Mouse (Mus musculus): ENCODE results near the gene 3110082J24Rik. TPM values are rescaled to one million over a fixed set of nuclear protein-coding genes. Genes with fewer than 3 reads are reported as not detected.
"Not testable (repeated sequence)": the region's sequence is repeated elsewhere in the genome, so short reads cannot be mapped to it uniquely, and the experiment has no call there.

Gene 3110082J24Rik
- polyA plus RNA-seq, 1 experiment: not detected

GRCm38 (mm10) chr5:30103340-30103739, 2.5 kb downstream of the 3110082J24Rik start:
- DNase-seq: no peak
- no peak for TF ChIP-seq CTCF (IDR thresholded peaks at IDR 0.05; ENCODE audit: insufficient read depth, low read length)
- TF ChIP-seq POLR2A (IDR thresholded peaks at IDR 0.05; ENCODE audit: borderline replicate concordance, extremely low read depth, low read depth, low read length): no peak
- 77% methylated on average over 3 of the region's 3 CpGs for WGBS
- no peaks in the 10 kb centered on the region; the same call in 1 of the 2 replicates for H3K4me1 ChIP-seq (ENCODE audit: control insufficient read depth, insufficient read depth, low read length)
- H3K4me3 ChIP-seq (replicated peaks; ENCODE audit: extremely low read depth, low read depth, low read length): no peak overlapping the region

- Histone ChIP-seq H3K4me1 (ENCODE audit: control insufficient read depth, insufficient read depth, low read length) (no peaks in the 10 kb centered on the region), H3K4me3 (replicated peaks; ENCODE audit: extremely low read depth, low read depth, low read length) (no peak overlapping the region)
- TF ChIP-seq POLR2A (IDR thresholded peaks at IDR 0.05; ENCODE audit: borderline replicate concordance, extremely low read depth, low read depth, low read length): no peak
- no peak for TF ChIP-seq CTCF (IDR thresholded peaks at IDR 0.05; ENCODE audit: insufficient read depth, low read length)
- 92% methylated on average over 1 of the region's 1 CpGs for WGBS
- no peak for DNase-seq
Measured at GRCm38 (mm10) chr5:30098260-30098659, 7.6 kb downstream of the 3110082J24Rik start.

GRCm38 (mm10) chr5:30095731-30096130, 10.2 kb downstream of the 3110082J24Rik start:
- no peak overlapping the region for H3K4me3 ChIP-seq (replicated peaks; ENCODE audit: extremely low read depth, low read depth, low read length)
- WGBS: 60% methylated on average over 6 of the region's 6 CpGs
- TF ChIP-seq POLR2A (IDR thresholded peaks at IDR 0.05; ENCODE audit: borderline replicate concordance, extremely low read depth, low read depth, low read length) (no peak), CTCF (IDR thresholded peaks at IDR 0.05; ENCODE audit: insufficient read depth, low read length) (no peak)
- H3K4me1 ChIP-seq (ENCODE audit: control insufficient read depth, insufficient read depth, low read length): no peaks in the 10 kb centered on the region
- no peak for DNase-seq

- DNase-seq: no peak
- 54% methylated on average over 2 of the region's 2 CpGs for whole genome bisulfite sequencing
- TF ChIP-seq POLR2A (IDR thresholded peaks at IDR 0.05; ENCODE audit: borderline replicate concordance, extremely low read depth, low read depth, low read length) (no peak), CTCF (IDR thresholded peaks at IDR 0.05; ENCODE audit: insufficient read depth, low read length) (no peak)
- no peak overlapping the region for H3K4me3 ChIP-seq (replicated peaks; ENCODE audit: extremely low read depth, low read depth, low read length)
- H3K4me1 ChIP-seq (ENCODE audit: control insufficient read depth, insufficient read depth, low read length): no peaks in the 10 kb centered on the region
Measured at GRCm38 (mm10) chr5:30094399-30094798, 11.5 kb downstream of the 3110082J24Rik start.

- TF ChIP-seq CTCF (IDR thresholded peaks at IDR 0.05; ENCODE audit: insufficient read depth, low read length) (no peak), POLR2A (IDR thresholded peaks at IDR 0.05; ENCODE audit: borderline replicate concordance, extremely low read depth, low read depth, low read length) (no peak)
- DNase-seq: no peak
- Histone ChIP-seq H3K4me1 (ENCODE audit: control insufficient read depth, insufficient read depth, low read length) (no peaks in the 10 kb centered on the region), H3K4me3 (replicated peaks; ENCODE audit: extremely low read depth, low read depth, low read length) (no peak overlapping the region)
- 52% methylated on average over 13 of the region's 13 CpGs for WGBS
Measured at GRCm38 (mm10) chr5:30092701-30093100, 13.2 kb downstream of the 3110082J24Rik start.

GRCm38 (mm10) chr5:30072825-30073821, 32.8 kb downstream of the 3110082J24Rik start, which contains the start of gene Tyms:
TSS of gene Tyms (minus strand) at chr5:30073617.
- peak; percentile 67 for DNase-seq
- TF ChIP-seq POLR2A (IDR thresholded peaks at IDR 0.05; ENCODE audit: borderline replicate concordance, extremely low read depth, low read depth, low read length) (peak; percentile 69; the same call in 1 of the 2 replicates), CTCF (IDR thresholded peaks at IDR 0.05; ENCODE audit: insufficient read depth, low read length) (no peak)
- H3K4me3 ChIP-seq (replicated peaks; ENCODE audit: extremely low read depth, low read depth, low read length): peak within 1 kb of the TSS; percentile 75
- under 1% methylated on average over 45 of the region's 45 CpGs for WGBS
- H3K4me1 ChIP-seq (ENCODE audit: control insufficient read depth, insufficient read depth, low read length): no peaks in the 10 kb centered on the region

- 41% methylated on average over 3 of the region's 3 CpGs for WGBS
- Histone ChIP-seq H3K4me3 (replicated peaks; ENCODE audit: extremely low read depth, low read depth, low read length) (no peak overlapping the region), H3K4me1 (ENCODE audit: control insufficient read depth, insufficient read depth, low read length) (no peaks in the 10 kb centered on the region)
- no peak for DNase-seq
- no peak for TF ChIP-seq CTCF (IDR thresholded peaks at IDR 0.05; ENCODE audit: insufficient read depth, low read length)
- TF ChIP-seq POLR2A (IDR thresholded peaks at IDR 0.05; ENCODE audit: borderline replicate concordance, extremely low read depth, low read depth, low read length): no peak
Measured at GRCm38 (mm10) chr5:30072377-30072776, 33.5 kb downstream of the 3110082J24Rik start.

- Histone ChIP-seq H3K4me3 (replicated peaks; ENCODE audit: extremely low read depth, low read depth, low read length) (no peak overlapping the region), H3K4me1 (ENCODE audit: control insufficient read depth, insufficient read depth, low read length) (no peaks in the 10 kb centered on the region)
- WGBS: 69% methylated on average over 6 of the region's 6 CpGs
- no peak for DNase-seq
- TF ChIP-seq POLR2A (IDR thresholded peaks at IDR 0.05; ENCODE audit: borderline replicate concordance, extremely low read depth, low read depth, low read length) (no peak), CTCF (IDR thresholded peaks at IDR 0.05; ENCODE audit: insufficient read depth, low read length) (no peak)
Measured at GRCm38 (mm10) chr5:30071677-30072076, 34.2 kb downstream of the 3110082J24Rik start.

- H3K4me1 ChIP-seq (ENCODE audit: control insufficient read depth, insufficient read depth, low read length): no peaks in the 10 kb centered on the region
- TF ChIP-seq CTCF (IDR thresholded peaks at IDR 0.05; ENCODE audit: insufficient read depth, low read length) (no peak), POLR2A (IDR thresholded peaks at IDR 0.05; ENCODE audit: borderline replicate concordance, extremely low read depth, low read depth, low read length) (no peak)
- H3K4me3 ChIP-seq (replicated peaks; ENCODE audit: extremely low read depth, low read depth, low read length): no peak overlapping the region
- DNase-seq: no peak
- 67% methylated on average over 6 of the region's 6 CpGs for WGBS
Measured at GRCm38 (mm10) chr5:30067726-30068125, 38.2 kb downstream of the 3110082J24Rik start.

- not testable (repeated sequence) for H3K4me3 ChIP-seq (replicated peaks; ENCODE audit: extremely low read depth, low read depth, low read length); H3K4me1 ChIP-seq (ENCODE audit: control insufficient read depth, insufficient read depth, low read length); DNase-seq
- WGBS: 90% methylated on average over 5 of the region's 5 CpGs
Measured at GRCm38 (mm10) chr5:30059607-30060006, 46.3 kb downstream of the 3110082J24Rik start.
